Mouse (Mus musculus) spleen, postnatal 0 days (tissue): ENCODE measurements around the gene Fkbp5. TPM values are rescaled to one million over a fixed set of nuclear protein-coding genes. Genes with fewer than 3 reads are reported as not detected.

Experiments used
- polyA plus RNA-seq: library from polyadenylated mRNA; unstranded; fragments of >200 nt; fragmentation: Nextera tagmentation; extraction: Ambion mirVana; gene quantifications from 2 replicates; pipeline ENCODE4 v1.2.1, GENCODE M21; 2015

The Fkbp5 gene
- 16.5 and 18.1 TPM in 2 replicates for polyA plus RNA-seq

GRCm38 (mm10) chr17:28517441-28517955 lies at the start of gene Fkbp5:
Gene Fkbp5, minus strand, starts transcription at chr17:28517527.

GRCm38 (mm10) chr17:28560598-28560997 lies 43.3 kb upstream of the Fkbp5 start, which contains the start of gene Clps:
Gene Clps, minus strand, starts transcription at chr17:28560766.

GRCm38 (mm10) chr17:28549111-28549510 lies 31.8 kb upstream of the Fkbp5 start, which contains the start of gene Clpsl2:
Gene Clpsl2, plus strand, starts transcription at chr17:28549411.

GRCm38 (mm10) chr17:28530506-28530905 lies 13.2 kb upstream of the Fkbp5 start, which contains the start of gene Armc12:
Gene Armc12, plus strand, starts transcription at chr17:28530806.

GRCm38 (mm10) chr17:28365122-28365521 lies 152.2 kb downstream of the Fkbp5 start, which contains the start of gene Tulp1:
Gene Tulp1, minus strand, starts transcription at chr17:28365222.

GRCm38 (mm10) chr17:28350466-28351352 lies 166.6 kb downstream of the Fkbp5 start, which contains the start of gene Tead3:
Gene Tead3, minus strand, starts transcription at chr17:28350817.

Other genes starting within 250 kb of the Fkbp5 start
- 17.0 and 17.4 TPM in 2 replicates for gene Fance, start 204.0 kb downstream of the Fkbp5 start, polyA plus RNA-seq
- 605 and 646 TPM in 2 replicates for gene Rpl10a, start 189.1 kb downstream of the Fkbp5 start, polyA plus RNA-seq
- gene Tead3, start 166.7 kb downstream of the Fkbp5 start, polyA plus RNA-seq = 2.9 and 3.8 TPM in 2 replicates
- 1.8 and 2.1 TPM in 2 replicates for gene Tulp1, start 152.3 kb downstream of the Fkbp5 start, polyA plus RNA-seq
- not detected in 2 replicates for gene Armc12, start 13.3 kb upstream of the Fkbp5 start, polyA plus RNA-seq
- not detected in 2 replicates for gene Clpsl2, start 31.9 kb upstream of the Fkbp5 start, polyA plus RNA-seq
- gene Clps, start 43.2 kb upstream of the Fkbp5 start, polyA plus RNA-seq = 92.0 and 280 TPM in 2 replicates
- 0.11 and 0.13 TPM in 2 replicates for gene Lhfpl5, start 58.1 kb upstream of the Fkbp5 start, polyA plus RNA-seq
- gene Srpk1, start 105.2 kb upstream of the Fkbp5 start, polyA plus RNA-seq = 49.3 and 50.4 TPM in 2 replicates
- gene Slc26a8, start 172.7 kb upstream of the Fkbp5 start, polyA plus RNA-seq = 0.49 and 0.90 TPM in 2 replicates
- gene Mapk14, start 173.8 kb upstream of the Fkbp5 start, polyA plus RNA-seq = 29.8 and 34.6 TPM in 2 replicates
- gene AC170998.1, start 208.6 kb upstream of the Fkbp5 start, polyA plus RNA-seq = 3.1 and 3.6 TPM in 2 replicates